Mouse (Mus musculus) heart, postnatal 0 days (tissue): ENCODE measurements around the gene 1700023F06Rik.

ENCODE experiments used
- CTCF ChIP-seq: IDR thresholded peaks from 2 replicates; pipeline ENCODE4 v1.5.1; 2016; ENCODE audit warnings: antibody characterized with exemption, control low read depth, low read depth
- EP300 ChIP-seq: IDR thresholded peaks from 2 replicates; pipeline ENCODE4 v1.6.1; 2016; ENCODE audit warnings: antibody characterized with exemption, low read depth

- TF ChIP-seq CTCF: no peak
- TF ChIP-seq EP300: no peak
Measured at GRCm38 (mm10) chr11:103160738-103161137, 47.6 kb downstream of the 1700023F06Rik start.
